ENCODE assay signal across 8 mouse cellular contexts in genomic region chr3:149444854-149445577, GRCm38 (mm10).
A peak's percentile ranks its signal among the peaks of the same experiment; 100 is the strongest.
DNase-seq lines count a peak whose midpoint lies in the region; ATAC-seq lines count a peak whose summit lies in the region.

No protein-coding gene starts in this region.

- H3K4me1 ChIP-seq in embryonic facial prominence, embryonic 13.5 days: peaks cover 23% of the 10 kb centered on the region
- peaks cover 17% of the 10 kb centered on the region; the same call in 1 of the 2 replicates for H3K4me1 ChIP-seq in hindbrain, embryonic 10.5 days (replicated peaks)

- H3K9me3 ChIP-seq in embryonic facial prominence, embryonic 13.5 days: no peaks in the 10 kb centered on the region
- H3K9me3 ChIP-seq in hindbrain, embryonic 10.5 days: no peaks in the 10 kb centered on the region

- peak overlapping the region; percentile 58 for H3K4me2 ChIP-seq in embryonic facial prominence, embryonic 13.5 days

- no peak overlapping the region for H3K27ac ChIP-seq in embryonic facial prominence, embryonic 13.5 days
- no peak overlapping the region for H3K27ac ChIP-seq in hindbrain, embryonic 10.5 days
- no peak overlapping the region for H3K27ac ChIP-seq in macrophage

- no peak overlapping the region for H3K9ac ChIP-seq in embryonic facial prominence, embryonic 13.5 days

- H3K36me3 ChIP-seq in embryonic facial prominence, embryonic 13.5 days: no peaks in the 10 kb centered on the region
- H3K36me3 ChIP-seq in hindbrain, embryonic 10.5 days: no peaks in the 10 kb centered on the region
- H3K36me3 ChIP-seq in macrophage (ENCODE audit: inconsistent target): no peaks in the 10 kb centered on the region

- DNase-seq in ovary, postnatal 14 days (ENCODE audit: low spot score): peak; percentile 1
- DNase-seq in ovary, adult 18-20 months (ENCODE audit: low spot score): no peak
- DNase-seq in hindbrain, embryonic 10.5 days (ENCODE audit: low spot score): peak; percentile 31
- peak; percentile 28 to 40 for DNase-seq in left cerebral cortex, postnatal 10 days (ENCODE audit: extremely low spot score in 1 of 2, low spot score in 2 of 2)
- peak; percentile 32 for DNase-seq in right cerebral cortex, postnatal 14 days

- peak overlapping the region; percentile 38 for H3K4me3 ChIP-seq in embryonic facial prominence, embryonic 13.5 days
- H3K4me3 ChIP-seq in hindbrain, embryonic 10.5 days: peak overlapping the region; percentile 43
- peak overlapping the region; percentile 29 for H3K4me3 ChIP-seq in macrophage (ENCODE audit: inconsistent target)

- intact Hi-C loops in left cerebral cortex, postnatal 10 days (cut with DNase I): loop anchor here (5.0 kb wide), 1 partner anchor 458 kb away; no protein-coding TSS in a partner anchor

- no peaks in the 10 kb centered on the region for H3K79me2 ChIP-seq in macrophage (ENCODE audit: inconsistent target)

- 15% methylated on average over 15 of the region's 15 CpGs for WGBS in embryonic facial prominence, embryonic 13.5 days
- WGBS in hindbrain, embryonic 10.5 days: 11% methylated on average over 15 of the region's 15 CpGs
- WGBS in macrophage (ENCODE audit: missing documents): 28% methylated on average over 15 of the region's 15 CpGs

- H3K27me3 ChIP-seq in embryonic facial prominence, embryonic 13.5 days: no peaks in the 10 kb centered on the region; the same call in 1 of the 2 replicates
- H3K27me3 ChIP-seq in hindbrain, embryonic 10.5 days (ENCODE audit: insufficient read depth, poor library complexity, severe bottlenecking): peaks cover 16% of the 10 kb centered on the region

- ATAC-seq in embryonic facial prominence, embryonic 13.5 days (ENCODE audit: insufficient number of reproducible peaks, insufficient read depth, low FRiP score, low TSS enrichment, low read depth): no peak
- no peak for ATAC-seq in erythroid progenitor cell, adult 5-6 weeks (replicated peaks; ENCODE audit: low FRiP score, poor library complexity, severe bottlenecking)
